Mouse (Mus musculus) intestine, embryonic 16.5 days (tissue): ENCODE measurements around the gene Car6. TPM values are rescaled to one million over a fixed set of nuclear protein-coding genes. Genes with fewer than 3 reads are reported as not detected.
A peak's percentile ranks its signal among the peaks of the same experiment; 100 is the strongest.

ENCODE experiments used
- ATAC-seq: fragments of 200-750 bp; cut with Nextera tagmentation; 2 replicates; pipeline ENCODE4 v1.8.0; 2017; ENCODE audit warnings: moderate TSS enrichment, moderate library complexity
- H3K27ac ChIP-seq: fragments of 300-500 bp; sonication (generic); 2 replicates; pipeline ENCODE4 v1.5.1; 2014; ENCODE audit warnings: mild to moderate bottlenecking, low read length
- H3K27me3 ChIP-seq: fragments of 300-500 bp; sonication (generic); replicated peaks from 2 replicates; pipeline ENCODE4 v1.6.1; 2014; ENCODE audit warnings: low read length, control low read depth, mixed read lengths; ENCODE audit not compliant: control insufficient read depth, insufficient read depth
- H3K36me3 ChIP-seq: fragments of 300-500 bp; sonication (generic); 2 replicates; pipeline ENCODE4 v1.6.1; 2014; ENCODE audit warnings: low read length, control low read depth; ENCODE audit not compliant: control insufficient read depth, insufficient read depth
- H3K4me1 ChIP-seq: fragments of 300-500 bp; sonication (generic); 2 replicates; pipeline ENCODE4 v1.6.1; 2014; ENCODE audit warnings: low read length, control low read depth, mixed read lengths; ENCODE audit not compliant: control insufficient read depth, insufficient read depth
- H3K4me2 ChIP-seq: fragments of 300-500 bp; sonication (generic); 2 replicates; pipeline ENCODE4 v1.6.1; 2014; ENCODE audit warnings: low read depth, low read length, control low read depth
- H3K4me3 ChIP-seq: fragments of 300-500 bp; sonication (generic); 2 replicates; pipeline ENCODE4 v1.5.1; 2014; ENCODE audit warnings: mild to moderate bottlenecking, low read length
- H3K9ac ChIP-seq: fragments of 300-500 bp; sonication (generic); 2 replicates; pipeline ENCODE4 v1.6.1; 2014; ENCODE audit warnings: low read depth, low read length
- H3K9me3 ChIP-seq: fragments of 300-500 bp; sonication (generic); 2 replicates; pipeline ENCODE4 v1.6.1; 2016; ENCODE audit warnings: low read length, control low read depth; ENCODE audit not compliant: control insufficient read depth
- WGBS: fragments of 180-500 bp; shearing (Covaris S2); extraction: QIAGEN DNeasy Blood & Tissue Kit; methylation state at CpG from one replicate; pipeline ENCODE4 v1.1.7; 2014; 5-methylcytosine and 5-hydroxymethylcytosine counted together
- polyA plus RNA-seq: library from polyadenylated mRNA; unstranded; fragments of >200 nt; fragmentation: Nextera tagmentation; extraction: Ambion mirVana; gene quantifications from 2 replicates; pipeline ENCODE4 v1.2.1, GENCODE M21; 2015

Car6 gene
- polyA plus RNA-seq, 1 experiment from 2014 or later: not detected

- WGBS: 7% methylated on average over 7 of the region's 7 CpGs
- no peaks in the 10 kb centered on the region for H3K36me3 ChIP-seq
- H3K27me3 ChIP-seq: no peaks in the 10 kb centered on the region
- ATAC-seq: peak; percentile 72
- H3K4me2 ChIP-seq: peak overlapping the region; percentile 48
- H3K9ac ChIP-seq: 0 out of 2 replicates have a peak overlapping the region, but pooled peaks have one; percentile 43
- H3K27ac ChIP-seq: no peak overlapping the region
- no peaks in the 10 kb centered on the region for H3K4me1 ChIP-seq
- H3K4me3 ChIP-seq: 0 out of 2 replicates have a peak overlapping the region, but pooled peaks have one; percentile 14
- H3K9me3 ChIP-seq: no peaks in the 10 kb centered on the region
These were observed 24.6 kb downstream of the Car6 start for GRCm38 (mm10) chr4:150176535-150176934.

- Histone ChIP-seq H3K4me3 (no peak overlapping the region), H3K9me3 (no peaks in the 10 kb centered on the region), H3K36me3 (no peaks in the 10 kb centered on the region), H3K4me2 (no peak overlapping the region), H3K4me1 (no peaks in the 10 kb centered on the region), H3K27ac (no peak overlapping the region), H3K27me3 (no peaks in the 10 kb centered on the region), H3K9ac (no peak overlapping the region)
- 91% methylated on average over 14 of the region's 14 CpGs for WGBS
- 0 out of 2 replicates have a peak, but pooled peaks have one; percentile 15 for ATAC-seq
These were observed 27.1 kb downstream of the Car6 start for GRCm38 (mm10) chr4:150174027-150174426.

- ATAC-seq: 0 out of 2 replicates have a peak, but pooled peaks have one; percentile 8
- Histone ChIP-seq H3K9me3 (no peaks in the 10 kb centered on the region), H3K4me1 (no peaks in the 10 kb centered on the region; the same call in 1 of the 2 replicates), H3K27me3 (no peaks in the 10 kb centered on the region), H3K27ac (no peak overlapping the region), H3K36me3 (no peaks in the 10 kb centered on the region), H3K4me2 (no peak overlapping the region), H3K4me3 (no peak overlapping the region), H3K9ac (no peak overlapping the region)
- WGBS: 59% methylated on average over 10 of the region's 10 CpGs
These were observed 27.9 kb downstream of the Car6 start for GRCm38 (mm10) chr4:150173281-150173680.

- WGBS: 66% methylated on average over 8 of the region's 8 CpGs
- Histone ChIP-seq H3K4me3 (no peak overlapping the region), H3K27ac (no peak overlapping the region), H3K36me3 (no peaks in the 10 kb centered on the region), H3K9ac (no peak overlapping the region), H3K4me1 (no peaks in the 10 kb centered on the region; the same call in 1 of the 2 replicates), H3K4me2 (no peak overlapping the region), H3K9me3 (no peaks in the 10 kb centered on the region), H3K27me3 (no peaks in the 10 kb centered on the region)
- no peak for ATAC-seq
These were observed 29.0 kb downstream of the Car6 start for GRCm38 (mm10) chr4:150172107-150172506.

- no peaks in the 10 kb centered on the region for H3K27me3 ChIP-seq
- ATAC-seq: no peak
- H3K4me3 ChIP-seq: no peak overlapping the region
- 68% methylated on average over 10 of the region's 10 CpGs for WGBS
- no peak overlapping the region for H3K9ac ChIP-seq
- H3K36me3 ChIP-seq: no peaks in the 10 kb centered on the region
- H3K4me2 ChIP-seq: no peak overlapping the region
- no peak overlapping the region for H3K27ac ChIP-seq
- no peaks in the 10 kb centered on the region; the same call in 1 of the 2 replicates for H3K4me1 ChIP-seq
- no peaks in the 10 kb centered on the region for H3K9me3 ChIP-seq
These were observed 32.7 kb downstream of the Car6 start for GRCm38 (mm10) chr4:150168406-150168805.

GRCm38 (mm10) chr4:150164875-150165274 is 36.3 kb downstream of the Car6 start:
- Histone ChIP-seq H3K9ac (no peak overlapping the region), H3K27me3 (no peaks in the 10 kb centered on the region), H3K9me3 (no peaks in the 10 kb centered on the region; the same call in 1 of the 2 replicates), H3K4me3 (no peak overlapping the region), H3K36me3 (no peaks in the 10 kb centered on the region), H3K27ac (no peak overlapping the region), H3K4me2 (peak overlapping the region; percentile 26), H3K4me1 (no peaks in the 10 kb centered on the region; the same call in 1 of the 2 replicates)
- WGBS: 30% methylated on average over 13 of the region's 13 CpGs
- ATAC-seq: peak; percentile 79

GRCm38 (mm10) chr4:150162561-150163169 is 38.5 kb downstream of the Car6 start:
- 72% methylated on average over 13 of the region's 13 CpGs for WGBS

GRCm38 (mm10) chr4:150159458-150159857 is 41.7 kb downstream of the Car6 start:
- no peak overlapping the region for H3K4me2 ChIP-seq
- 74% methylated on average over 2 of the region's 2 CpGs for WGBS
- no peaks in the 10 kb centered on the region; the same call in 1 of the 2 replicates for H3K9me3 ChIP-seq
- no peak overlapping the region for H3K27ac ChIP-seq
- no peak for ATAC-seq
- no peaks in the 10 kb centered on the region for H3K36me3 ChIP-seq
- no peak overlapping the region for H3K9ac ChIP-seq
- no peaks in the 10 kb centered on the region for H3K27me3 ChIP-seq
- no peak overlapping the region for H3K4me3 ChIP-seq
- no peaks in the 10 kb centered on the region for H3K4me1 ChIP-seq

More at GRCm38 (mm10) chr4:150162561-150163169, 38.5 kb downstream of the Car6 start:
- Histone ChIP-seq H3K27ac (no peak overlapping the region), H3K27me3 (no peaks in the 10 kb centered on the region), H3K4me2 (no peak overlapping the region), H3K9me3 (no peaks in the 10 kb centered on the region; the same call in 1 of the 2 replicates), H3K4me3 (no peak overlapping the region), H3K9ac (no peak overlapping the region), H3K36me3 (no peaks in the 10 kb centered on the region), H3K4me1 (no peaks in the 10 kb centered on the region)
- ATAC-seq: no peak

- peak; percentile 19; the same call in 1 of the 2 replicates for ATAC-seq
- WGBS: 65% methylated on average over 14 of the region's 14 CpGs
- H3K4me1 ChIP-seq: no peaks in the 10 kb centered on the region
- H3K36me3 ChIP-seq: no peaks in the 10 kb centered on the region
- H3K9me3 ChIP-seq: no peaks in the 10 kb centered on the region
- H3K27me3 ChIP-seq: no peaks in the 10 kb centered on the region
- no peak overlapping the region for H3K4me3 ChIP-seq
- H3K27ac ChIP-seq: no peak overlapping the region
- H3K9ac ChIP-seq: no peak overlapping the region
- no peak overlapping the region for H3K4me2 ChIP-seq
These were observed 43.7 kb downstream of the Car6 start for GRCm38 (mm10) chr4:150157348-150157882.
